Mouse (Mus musculus) brain, embryonic 18.5 days (tissue): Measurements from ENCODE around the gene Atp6v1d.

Experiments
- DNase-seq: peaks from one replicate; pipeline ENCODE4 v3.0.0-alpha.2; 2012; ENCODE audit warnings: low read depth, low spot score

Gene Atp6v1d

DNA sequence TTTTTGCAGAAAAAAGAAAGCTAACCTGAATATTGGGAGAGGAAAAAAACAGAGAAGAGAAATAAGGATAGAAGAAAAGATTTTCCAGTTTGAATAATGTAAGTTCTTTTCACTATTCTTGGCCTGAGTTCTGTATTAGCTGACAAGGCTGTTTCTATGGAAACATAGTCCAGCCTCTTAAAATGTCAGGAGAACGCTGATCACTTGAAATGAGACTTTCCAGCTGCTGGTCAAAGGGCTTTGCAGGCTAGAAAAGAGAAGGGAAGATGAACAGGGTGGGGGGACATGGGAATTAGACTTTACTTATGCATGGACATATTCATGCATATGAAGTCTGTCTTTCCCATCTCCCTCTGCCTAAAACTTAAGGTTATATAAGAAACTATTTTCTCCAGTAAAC, 67.2 kb downstream of the Atp6v1d start:
- no peak for DNase-seq

- no peak for DNase-seq
Observed at GRCm38 (mm10) chr12:78790791-78791190, 70.6 kb downstream of the Atp6v1d start.
